8 mouse cellular contexts compared by ENCODE assay signal in genomic region chr5:139379771-139380384, GRCm38 (mm10). TPM values are rescaled to one million over a fixed set of nuclear protein-coding genes. Genes with fewer than 3 reads are reported as not detected.
DNase-seq lines count a peak whose midpoint lies in the region; ATAC-seq and TF ChIP-seq lines count a peak whose summit lies in the region.

No protein-coding gene starts in this region.

- DNase-seq in heart, adult 9 months (ENCODE audit: low spot score in 2 of 2), result no peak
- DNase-seq in midbrain, embryonic 10.5 days (ENCODE audit: low spot score), result no peak
- DNase-seq in adrenal gland, adult (ENCODE audit: inconsistent age in 2 of 2, low spot score in 1 of 2), result no peak
- DNase-seq in left cerebral cortex, postnatal 36 days (ENCODE audit: low spot score in 2 of 2), result no peak
- DNase-seq in urinary bladder, postnatal 10 days (ENCODE audit: low spot score), result no peak

- intact Hi-C loops in left cerebral cortex, postnatal 36 days (cut with DNase I), result no loop called here

- peak overlapping the region; percentile 96 for H3K27ac ChIP-seq in heart, embryonic 13.5 days (replicated peaks)
- H3K27ac ChIP-seq in bone marrow, adult 2 months (ENCODE audit: control insufficient read depth, insufficient read depth, low read depth, low read length, poor library complexity), result peak overlapping the region; percentile 79
- peak overlapping the region; percentile 67 for H3K27ac ChIP-seq in hindbrain, embryonic 12.5 days
- peak overlapping the region; percentile 85 for H3K27ac ChIP-seq in midbrain, embryonic 10.5 days (replicated peaks)

- peaks cover 90% of the 10 kb centered on the region for H3K4me1 ChIP-seq in heart, embryonic 13.5 days
- peaks cover 17% of the 10 kb centered on the region for H3K4me1 ChIP-seq in bone marrow, adult 2 months (ENCODE audit: control insufficient read depth, insufficient read depth, low read length)
- peaks cover 46% of the 10 kb centered on the region for H3K4me1 ChIP-seq in hindbrain, embryonic 12.5 days
- H3K4me1 ChIP-seq in midbrain, embryonic 10.5 days, result peaks cover 60% of the 10 kb centered on the region

- H3K9me3 ChIP-seq in heart, embryonic 13.5 days, result no peaks in the 10 kb centered on the region
- H3K9me3 ChIP-seq in hindbrain, embryonic 12.5 days (replicated peaks), result no peaks in the 10 kb centered on the region
- H3K9me3 ChIP-seq in midbrain, embryonic 10.5 days (replicated peaks), result no peaks in the 10 kb centered on the region

- 18% methylated on average over 8 of the region's 8 CpGs for WGBS in heart, embryonic 13.5 days
- 9% methylated on average over 8 of the region's 8 CpGs for WGBS in bone marrow, adult 2 months
- WGBS in hindbrain, embryonic 12.5 days, result 28% methylated on average over 8 of the region's 8 CpGs
- WGBS in midbrain, embryonic 10.5 days, result 23% methylated on average over 8 of the region's 8 CpGs

- no peaks in the 10 kb centered on the region for H3K27me3 ChIP-seq in heart, embryonic 13.5 days (replicated peaks)
- 0 out of 2 replicates have a peak, but pooled peaks cover 9% of the 10 kb centered on the region for H3K27me3 ChIP-seq in hindbrain, embryonic 12.5 days
- H3K27me3 ChIP-seq in midbrain, embryonic 10.5 days (ENCODE audit: low read depth, poor library complexity, severe bottlenecking), result 0 out of 2 replicates have a peak, but pooled peaks cover 5% of the 10 kb centered on the region

- H3K4me3 ChIP-seq in heart, embryonic 13.5 days, result peak overlapping the region; percentile 73
- peak overlapping the region; percentile 86 for H3K4me3 ChIP-seq in bone marrow, adult 2 months (replicated peaks; ENCODE audit: control insufficient read depth, low read depth, low read length)
- H3K4me3 ChIP-seq in hindbrain, embryonic 12.5 days, result peak overlapping the region; percentile 61
- peak overlapping the region; percentile 79 for H3K4me3 ChIP-seq in midbrain, embryonic 10.5 days

- no peak for TF ChIP-seq CTCF in bone marrow, adult 2 months (IDR thresholded peaks at IDR 0.05; ENCODE audit: control insufficient read depth, insufficient read depth, low read length)

- H3K4me2 ChIP-seq in heart, embryonic 13.5 days, result peak overlapping the region; percentile 78
- H3K4me2 ChIP-seq in hindbrain, embryonic 12.5 days (replicated peaks), result peak overlapping the region; percentile 89

- H3K36me3 ChIP-seq in heart, embryonic 13.5 days, result no peaks in the 10 kb centered on the region
- H3K36me3 ChIP-seq in hindbrain, embryonic 12.5 days, result no peaks in the 10 kb centered on the region
- no peaks in the 10 kb centered on the region for H3K36me3 ChIP-seq in midbrain, embryonic 10.5 days

- peak overlapping the region; percentile 88 for H3K9ac ChIP-seq in heart, embryonic 13.5 days
- H3K9ac ChIP-seq in hindbrain, embryonic 12.5 days, result peak overlapping the region; percentile 79; the same call in 1 of the 2 replicates

- ATAC-seq in heart, embryonic 13.5 days (ENCODE audit: extremely low read depth, insufficient number of reproducible peaks, low FRiP score, low TSS enrichment), result peak; percentile 0; the same call in 1 of the 2 replicates
- peak; percentile 18 for ATAC-seq in hindbrain, embryonic 12.5 days (ENCODE audit: low FRiP score)

- no peak for TF ChIP-seq POLR2A in bone marrow, adult 2 months (IDR thresholded peaks at IDR 0.05; ENCODE audit: borderline replicate concordance, control insufficient read depth, low read depth, low read length)

RNA-seq across cellular contexts. Expression of gene Gpr146, which starts 2.4 kb away (rescaled TPM):
- polyA plus RNA-seq in heart, embryonic 13.5 days (2015; fragmentation: Nextera tagmentation; extraction: Ambion mirVana), result 7.0 and 8.8 TPM in 2 replicates
- polyA plus RNA-seq in bone marrow, adult 2 months (2011; ENCODE audit: insufficient read depth, insufficient read length, low replicate concordance, missing spikeins), result 14.6 and 20.1 TPM in 2 replicates
- 1.8 and 2.4 TPM in 2 replicates for polyA plus RNA-seq in hindbrain, embryonic 12.5 days (2016; fragmentation: Nextera tagmentation; extraction: Ambion mirVana)
- polyA plus RNA-seq in midbrain, embryonic 10.5 days (2016; fragmentation: Nextera tagmentation; extraction: Ambion mirVana), result 1.7 and 2.0 TPM in 2 replicates
- total RNA-seq in left cerebral cortex, postnatal 36 days (2021), result 10 to 100 TPM; 13.5 to 14.0 TPM

RNA-seq across cellular contexts. Expression of gene C130050O18Rik, which starts 25.2 kb away (rescaled TPM):
- 0.24 and 0.34 TPM in 2 replicates for polyA plus RNA-seq in heart, embryonic 13.5 days (2015; fragmentation: Nextera tagmentation; extraction: Ambion mirVana)
- polyA plus RNA-seq in bone marrow, adult 2 months (2011; ENCODE audit: insufficient read depth, insufficient read length, low replicate concordance, missing spikeins), result 0.88 and 4.0 TPM in 2 replicates
- polyA plus RNA-seq in hindbrain, embryonic 12.5 days (2016; fragmentation: Nextera tagmentation; extraction: Ambion mirVana), result 0.45 and 0.90 TPM in 2 replicates
- polyA plus RNA-seq in midbrain, embryonic 10.5 days (2016; fragmentation: Nextera tagmentation; extraction: Ambion mirVana), result 0.32 and 0.39 TPM in 2 replicates
- under 1 TPM in 1 of 2 experiments, not detected in 1; 0.27 TPM for total RNA-seq in left cerebral cortex, postnatal 36 days (2021)

RNA-seq across cellular contexts. Expression of gene Cyp2w1, which starts 27.5 kb away (rescaled TPM):
- not detected in 2 replicates for polyA plus RNA-seq in heart, embryonic 13.5 days (2015; fragmentation: Nextera tagmentation; extraction: Ambion mirVana)
- polyA plus RNA-seq in bone marrow, adult 2 months (2011; ENCODE audit: insufficient read depth, insufficient read length, low replicate concordance, missing spikeins), result not detected in 2 replicates
- 0.41 and 0.46 TPM in 2 replicates for polyA plus RNA-seq in hindbrain, embryonic 12.5 days (2016; fragmentation: Nextera tagmentation; extraction: Ambion mirVana)
- not detected in 2 replicates for polyA plus RNA-seq in midbrain, embryonic 10.5 days (2016; fragmentation: Nextera tagmentation; extraction: Ambion mirVana)
- total RNA-seq in left cerebral cortex, postnatal 36 days (2021), result not detected

RNA-seq across cellular contexts. Expression of gene Cox19, which starts 28.7 kb away (rescaled TPM):
- polyA plus RNA-seq in heart, embryonic 13.5 days (2015; fragmentation: Nextera tagmentation; extraction: Ambion mirVana), result 68.4 and 75.8 TPM in 2 replicates
- 27.6 and 39.3 TPM in 2 replicates for polyA plus RNA-seq in bone marrow, adult 2 months (2011; ENCODE audit: insufficient read depth, insufficient read length, low replicate concordance, missing spikeins)
- polyA plus RNA-seq in hindbrain, embryonic 12.5 days (2016; fragmentation: Nextera tagmentation; extraction: Ambion mirVana), result 107 and 117 TPM in 2 replicates
- polyA plus RNA-seq in midbrain, embryonic 10.5 days (2016; fragmentation: Nextera tagmentation; extraction: Ambion mirVana), result 123 and 134 TPM in 2 replicates
- total RNA-seq in left cerebral cortex, postnatal 36 days (2021), result 10 to 100 TPM; 65.7 to 74.4 TPM

RNA-seq across cellular contexts. Expression of gene Gper1, which starts 43.1 kb away (rescaled TPM):
- polyA plus RNA-seq in heart, embryonic 13.5 days (2015; fragmentation: Nextera tagmentation; extraction: Ambion mirVana), result 0.90 and 1.2 TPM in 2 replicates
- polyA plus RNA-seq in bone marrow, adult 2 months (2011; ENCODE audit: insufficient read depth, insufficient read length, low replicate concordance, missing spikeins), result not detected in 2 replicates
- 5.0 TPM in 2 replicates for polyA plus RNA-seq in hindbrain, embryonic 12.5 days (2016; fragmentation: Nextera tagmentation; extraction: Ambion mirVana)
- polyA plus RNA-seq in midbrain, embryonic 10.5 days (2016; fragmentation: Nextera tagmentation; extraction: Ambion mirVana), result 0.77 and 2.5 TPM in 2 replicates
- 1 to 10 TPM; 2.9 to 3.3 TPM for total RNA-seq in left cerebral cortex, postnatal 36 days (2021)
